Comparison of ENCODE assay signal across 21 mouse cellular contexts in genomic region chr10:95396356-95396755, GRCm38 (mm10). TPM values are rescaled to one million over a fixed set of nuclear protein-coding genes. Genes with fewer than 3 reads are reported as not detected.
A peak's percentile ranks its signal among the peaks of the same experiment; 100 is the strongest.
DNase-seq lines count a peak whose midpoint lies in the region; ATAC-seq and TF ChIP-seq lines count a peak whose summit lies in the region.
"Had no signal": no experiment of that assay in that cellular context is flagged by ENCODE, and none has a peak within 500 bp of the region (broad histone marks: within the 10 kb centered on the region; RNA-seq: fewer than 3 reads in every experiment).

No protein-coding gene starts in this region.

- DNase-seq in gastrocnemius, adult 18-20 months (ENCODE audit: low spot score): peak; percentile 38
- no peak for DNase-seq in gastrocnemius, postnatal 36 days
- no peak for DNase-seq in heart, postnatal 0 days (ENCODE audit: low spot score)
- DNase-seq in lung, postnatal 0 days (ENCODE audit: low spot score): peak; percentile 61
- DNase-seq in lung, postnatal 25 days (ENCODE audit: low spot score): no peak
- DNase-seq in induced T-regulatory cell, adult 2 months (ENCODE audit: low read depth): peak; percentile 44
- DNase-seq in forebrain, embryonic 10.5 days (ENCODE audit: extremely low spot score, low spot score): no peak
- DNase-seq: adrenal gland, postnatal 14 days; cerebellum, adult 9-10 months; kidney, adult 11 months; thymus, adult 2 months had no signal

- H3K27ac ChIP-seq in heart, postnatal 0 days (ENCODE audit: low read depth): 0 out of 2 replicates have a peak overlapping the region, but pooled peaks have one; percentile 11
- H3K27ac ChIP-seq in heart, embryonic 11.5 days (ENCODE audit: low read depth, low read length): no peak overlapping the region
- no peak overlapping the region for H3K27ac ChIP-seq in lung, postnatal 0 days (ENCODE audit: low read length)
- no peak overlapping the region for H3K27ac ChIP-seq in forebrain, embryonic 10.5 days
- H3K27ac ChIP-seq: embryonic facial prominence, embryonic 12.5 days; heart, embryonic 15.5 days; left cerebral cortex, adult 2 months; limb, embryonic 13.5 days; liver, embryonic 15.5 days; midbrain, embryonic 10.5 days; neural tube, embryonic 12.5 days had no signal

- 63% methylated on average over 8 of the region's 8 CpGs for WGBS in heart, postnatal 0 days
- WGBS in heart, embryonic 11.5 days (ENCODE audit: insufficient replicate concordance): 70% methylated on average over 8 of the region's 8 CpGs
- 49% methylated on average over 8 of the region's 8 CpGs for WGBS in lung, postnatal 0 days
- 88% methylated on average over 8 of the region's 8 CpGs for WGBS in forebrain, embryonic 10.5 days

- H3K36me3 ChIP-seq in heart, postnatal 0 days (replicated peaks; ENCODE audit: control insufficient read depth, insufficient read depth, low read length): peaks cover 1% of the 10 kb centered on the region
- H3K36me3 ChIP-seq in heart, embryonic 11.5 days (ENCODE audit: control insufficient read depth, insufficient read depth, low read length): no peaks in the 10 kb centered on the region
- no peaks in the 10 kb centered on the region for H3K36me3 ChIP-seq in lung, postnatal 0 days (ENCODE audit: insufficient read depth, low read length)
- no peaks in the 10 kb centered on the region for H3K36me3 ChIP-seq in forebrain, embryonic 10.5 days (replicated peaks)
- H3K36me3 ChIP-seq: embryonic facial prominence, embryonic 12.5 days; heart, embryonic 15.5 days; limb, embryonic 13.5 days; liver, embryonic 15.5 days; midbrain, embryonic 10.5 days; neural tube, embryonic 12.5 days had no signal

- no peak for TF ChIP-seq CTCF in heart, postnatal 0 days (IDR thresholded peaks at IDR 0.05; ENCODE audit: low read depth)
- no peak for TF ChIP-seq CTCF in lung, postnatal 0 days (IDR thresholded peaks at IDR 0.05)

- peak overlapping the region; percentile 15; the same call in 1 of the 2 replicates for H3K4me2 ChIP-seq in heart, postnatal 0 days (ENCODE audit: low read depth, low read length)
- no peak overlapping the region for H3K4me2 ChIP-seq in heart, embryonic 11.5 days
- H3K4me2 ChIP-seq in lung, postnatal 0 days (replicated peaks; ENCODE audit: low read depth, low read length): no peak overlapping the region
- H3K4me2 ChIP-seq: embryonic facial prominence, embryonic 12.5 days; liver, embryonic 15.5 days; neural tube, embryonic 12.5 days had no signal

- no peaks in the 10 kb centered on the region for H3K27me3 ChIP-seq in heart, postnatal 0 days (ENCODE audit: control insufficient read depth, insufficient read depth, low read length)
- peaks cover 4% of the 10 kb centered on the region; the same call in 1 of the 2 replicates for H3K27me3 ChIP-seq in heart, embryonic 11.5 days (ENCODE audit: control insufficient read depth, insufficient read depth, low read length)
- H3K27me3 ChIP-seq in lung, postnatal 0 days (replicated peaks; ENCODE audit: insufficient read depth, low read length): no peaks in the 10 kb centered on the region
- H3K27me3 ChIP-seq in forebrain, embryonic 10.5 days (ENCODE audit: poor library complexity, severe bottlenecking): peaks cover 33% of the 10 kb centered on the region
- H3K27me3 ChIP-seq: embryonic facial prominence, embryonic 12.5 days; heart, embryonic 15.5 days; neural tube, embryonic 12.5 days had no signal

- ATAC-seq in heart, postnatal 0 days (ENCODE audit: insufficient read depth, low read depth): no peak
- no peak for ATAC-seq in heart, embryonic 11.5 days (replicated peaks; ENCODE audit: insufficient number of reproducible peaks, low FRiP score, low TSS enrichment)
- ATAC-seq in lung, postnatal 0 days: no peak
- ATAC-seq: forebrain, embryonic 16.5 days; hindbrain, embryonic 16.5 days had no signal

- intact Hi-C loops in gastrocnemius, postnatal 36 days (cut with DNase I): no loop called here

- TF ChIP-seq EP300 in heart, postnatal 0 days (IDR thresholded peaks at IDR 0.05; ENCODE audit: low read depth): no peak
- no peak for TF ChIP-seq EP300 in lung, postnatal 0 days (IDR thresholded peaks at IDR 0.05)

- no peak overlapping the region for H3K4me3 ChIP-seq in heart, postnatal 0 days (ENCODE audit: low read depth, low read length)
- no peak overlapping the region for H3K4me3 ChIP-seq in heart, embryonic 11.5 days (ENCODE audit: low read depth, low read length)
- H3K4me3 ChIP-seq in lung, postnatal 0 days (ENCODE audit: low read depth, low read length): no peak overlapping the region
- H3K4me3 ChIP-seq in forebrain, embryonic 10.5 days: no peak overlapping the region
- H3K4me3 ChIP-seq: embryonic facial prominence, embryonic 12.5 days; heart, embryonic 15.5 days; left cerebral cortex, adult 2 months; limb, embryonic 13.5 days; liver, embryonic 15.5 days; midbrain, embryonic 10.5 days; neural tube, embryonic 12.5 days had no signal

- no peaks in the 10 kb centered on the region for H3K9me3 ChIP-seq in heart, postnatal 0 days (replicated peaks; ENCODE audit: control insufficient read depth, low read length)
- no peaks in the 10 kb centered on the region for H3K9me3 ChIP-seq in heart, embryonic 11.5 days (replicated peaks; ENCODE audit: control insufficient read depth, low read length)
- no peaks in the 10 kb centered on the region for H3K9me3 ChIP-seq in lung, postnatal 0 days (ENCODE audit: low read length)
- no peaks in the 10 kb centered on the region for H3K9me3 ChIP-seq in forebrain, embryonic 10.5 days
- H3K9me3 ChIP-seq: embryonic facial prominence, embryonic 12.5 days; heart, embryonic 15.5 days; limb, embryonic 13.5 days; liver, embryonic 15.5 days; midbrain, embryonic 10.5 days; neural tube, embryonic 12.5 days had no signal

- H3K4me1 ChIP-seq in heart, postnatal 0 days (ENCODE audit: control insufficient read depth, insufficient read depth): peaks cover 23% of the 10 kb centered on the region; the same call in 1 of the 2 replicates
- no peaks in the 10 kb centered on the region; the same call in 1 of the 2 replicates for H3K4me1 ChIP-seq in heart, embryonic 11.5 days (ENCODE audit: control insufficient read depth, insufficient read depth, low read length)
- H3K4me1 ChIP-seq in lung, postnatal 0 days (ENCODE audit: insufficient read depth, low read depth, low read length): peaks cover 14% of the 10 kb centered on the region; the same call in 1 of the 2 replicates
- peaks cover 32% of the 10 kb centered on the region for H3K4me1 ChIP-seq in forebrain, embryonic 10.5 days
- H3K4me1 ChIP-seq: liver, embryonic 15.5 days had no signal

- H3K9ac ChIP-seq in heart, postnatal 0 days (replicated peaks; ENCODE audit: low read depth, low read length): no peak overlapping the region
- H3K9ac ChIP-seq in heart, embryonic 11.5 days (ENCODE audit: low read depth, low read length): no peak overlapping the region
- no peak overlapping the region for H3K9ac ChIP-seq in lung, postnatal 0 days (replicated peaks; ENCODE audit: low read depth)
- H3K9ac ChIP-seq: embryonic facial prominence, embryonic 12.5 days; heart, embryonic 15.5 days; limb, embryonic 13.5 days; liver, embryonic 15.5 days; neural tube, embryonic 12.5 days had no signal

RNA-seq across cellular contexts. Expression of gene Socs2, which starts 20.6 kb away (rescaled TPM):
- total RNA-seq in gastrocnemius, adult 18-20 months (2021): 10 to 100 TPM in 1 of 2 experiments, 1 to 10 TPM in 1; 7.7 to 14.0 TPM
- 10 to 100 TPM in 1 of 2 experiments, 1 to 10 TPM in 1; 8.3 to 12.0 TPM for total RNA-seq in gastrocnemius, postnatal 36 days (2021)
- total RNA-seq in heart, postnatal 0 days (2014; rRNA removed; ENCODE audit: low replicate concordance): 71.2 and 103 TPM in 2 replicates
- polyA plus RNA-seq in heart, postnatal 0 days (2015; fragmentation: Nextera tagmentation; extraction: Ambion mirVana): 131 and 137 TPM in 2 replicates
- polyA plus RNA-seq in heart, embryonic 11.5 days (2014; fragmentation: Nextera tagmentation; extraction: Ambion mirVana): 38.5 and 45.0 TPM in 2 replicates
- polyA plus RNA-seq in lung, postnatal 0 days (2015; fragmentation: Nextera tagmentation; extraction: Ambion mirVana): 333 and 396 TPM in 2 replicates
- 35.9 and 41.4 TPM in 2 replicates for polyA plus RNA-seq in forebrain, embryonic 10.5 days (2016; fragmentation: Nextera tagmentation; extraction: Ambion mirVana)

Comparison
In these comparisons a context has a peak if more than half of its experiments do, and no peak if none do; other contexts are left out.
1. DNase-seq: peak in gastrocnemius, adult 18-20 months (single experiment), lung, postnatal 0 days (single experiment) and induced T-regulatory cell, adult 2 months (single experiment); none in gastrocnemius, postnatal 36 days (0 of 2), heart, postnatal 0 days (single experiment), lung, postnatal 25 days (single experiment) and forebrain, embryonic 10.5 days (single experiment).